ENCODE assay signal across 19 mouse cellular contexts in the genomic region with DNA sequence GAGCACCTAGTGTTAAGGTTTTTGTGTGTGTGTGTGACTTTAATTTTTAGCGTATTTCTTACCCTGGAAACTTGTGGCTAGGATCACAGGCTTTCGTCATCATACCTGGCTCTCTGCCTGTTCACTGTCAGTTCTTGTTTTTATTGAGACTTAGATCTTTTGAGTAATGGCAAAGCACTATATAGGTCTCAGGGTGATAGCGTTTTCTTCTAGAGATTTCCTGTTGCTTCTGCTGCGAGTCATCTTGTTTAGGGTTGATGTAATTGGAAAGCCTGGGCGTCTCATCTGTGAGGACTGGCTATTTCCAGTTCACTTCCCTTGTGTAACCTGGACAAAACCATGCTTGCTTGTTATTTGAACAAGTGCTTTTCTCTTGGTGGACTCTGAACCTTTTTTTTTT. TPM values are rescaled to one million over a fixed set of nuclear protein-coding genes. Genes with fewer than 3 reads are reported as not detected.
DNase-seq lines count a peak whose midpoint lies in the region; ATAC-seq and TF ChIP-seq lines count a peak whose summit lies in the region.
"Had no signal": no experiment of that assay in that cellular context is flagged by ENCODE, and none has a peak within 500 bp of the region (broad histone marks: within the 10 kb centered on the region; RNA-seq: fewer than 3 reads in every experiment).

No protein-coding gene starts in this region.

- H3K4me3 ChIP-seq in lung, adult 2 months (replicated peaks; ENCODE audit: extremely low read depth, low read depth, low read length) = no peak overlapping the region
- H3K4me3 ChIP-seq in hindbrain, embryonic 12.5 days = no peak overlapping the region
- H3K4me3 ChIP-seq in midbrain, embryonic 16.5 days (ENCODE audit: low read depth, low read length) = no peak overlapping the region
- H3K4me3 ChIP-seq: embryonic facial prominence, embryonic 15.5 days; heart, embryonic 10.5 days; hindbrain, embryonic 10.5 days; limb, embryonic 15.5 days; midbrain, embryonic 15.5 days; neural tube, embryonic 13.5 days had no signal

- no peak for TF ChIP-seq CTCF in lung, adult 2 months (IDR thresholded peaks at IDR 0.05; ENCODE audit: insufficient read depth, low read length)

- H3K9me3 ChIP-seq in hindbrain, embryonic 12.5 days (replicated peaks) = no peaks in the 10 kb centered on the region
- no peaks in the 10 kb centered on the region for H3K9me3 ChIP-seq in midbrain, embryonic 16.5 days (replicated peaks; ENCODE audit: control insufficient read depth, low read length, poor library complexity, severe bottlenecking)
- H3K9me3 ChIP-seq: embryonic facial prominence, embryonic 15.5 days; heart, embryonic 10.5 days; hindbrain, embryonic 10.5 days; limb, embryonic 15.5 days; midbrain, embryonic 15.5 days; neural tube, embryonic 13.5 days had no signal

- peaks cover 7% of the 10 kb centered on the region for H3K4me1 ChIP-seq in lung, adult 2 months (ENCODE audit: control insufficient read depth, insufficient read depth, low read length)
- 0 out of 2 replicates have a peak, but pooled peaks cover 3% of the 10 kb centered on the region for H3K4me1 ChIP-seq in hindbrain, embryonic 12.5 days
- no peaks in the 10 kb centered on the region for H3K4me1 ChIP-seq in midbrain, embryonic 16.5 days (ENCODE audit: control insufficient read depth, insufficient read depth, low read length)
- H3K4me1 ChIP-seq: embryonic facial prominence, embryonic 15.5 days; limb, embryonic 15.5 days; midbrain, embryonic 15.5 days; neural tube, embryonic 13.5 days had no signal

- no peaks in the 10 kb centered on the region for H3K27me3 ChIP-seq in hindbrain, embryonic 12.5 days
- H3K27me3 ChIP-seq in midbrain, embryonic 16.5 days (ENCODE audit: control insufficient read depth, insufficient read depth, low read depth, low read length) = no peaks in the 10 kb centered on the region
- H3K27me3 ChIP-seq: embryonic facial prominence, embryonic 15.5 days; limb, embryonic 15.5 days; midbrain, embryonic 15.5 days; neural tube, embryonic 13.5 days had no signal

- TF ChIP-seq POLR2A in lung, adult 2 months (IDR thresholded peaks at IDR 0.05; ENCODE audit: borderline replicate concordance, extremely low read depth, low read depth, low read length) = no peak

- no peak overlapping the region for H3K9ac ChIP-seq in hindbrain, embryonic 12.5 days
- no peak overlapping the region for H3K9ac ChIP-seq in midbrain, embryonic 16.5 days (ENCODE audit: low read depth, low read length)
- H3K9ac ChIP-seq: embryonic facial prominence, embryonic 15.5 days; limb, embryonic 15.5 days; midbrain, embryonic 15.5 days; neural tube, embryonic 13.5 days had no signal

- 0 out of 2 replicates have a peak, but pooled peaks have one; percentile 13 for ATAC-seq in frontal cortex, adult (ENCODE audit: low TSS enrichment)
- ATAC-seq in hindbrain, embryonic 12.5 days (ENCODE audit: low FRiP score) = no peak
- ATAC-seq in midbrain, embryonic 16.5 days = no peak
- ATAC-seq: midbrain, embryonic 15.5 days had no signal

- H3K4me2 ChIP-seq in hindbrain, embryonic 12.5 days (replicated peaks) = no peak overlapping the region
- no peak overlapping the region for H3K4me2 ChIP-seq in midbrain, embryonic 16.5 days (ENCODE audit: low read length)
- H3K4me2 ChIP-seq: embryonic facial prominence, embryonic 15.5 days; limb, embryonic 15.5 days; midbrain, embryonic 15.5 days; neural tube, embryonic 13.5 days had no signal

- no peak for DNase-seq in frontal cortex, postnatal 10 days (ENCODE audit: low spot score in 2 of 2)
- peak; percentile 24 for DNase-seq in lung, postnatal 10 days
- DNase-seq in lung, adult 2 months = no peak
- DNase-seq in fat pad, adult 2 months (ENCODE audit: extremely low read depth, low read depth, low spot score) = peak; percentile 51
- no peak for DNase-seq in layer of hippocampus, adult 9-11 months
- DNase-seq: cerebellum, postnatal 36 days; kidney, adult 11 months; layer of hippocampus, postnatal 36 days; thymus, postnatal 14 days had no signal

- WGBS in lung, adult 2 months = 36% methylated on average over 5 of the region's 5 CpGs
- WGBS in hindbrain, embryonic 12.5 days = 90% methylated on average over 5 of the region's 5 CpGs
- 82% methylated on average over 5 of the region's 5 CpGs for WGBS in midbrain, embryonic 16.5 days

- H3K27ac ChIP-seq in hindbrain, embryonic 12.5 days = no peak overlapping the region
- no peak overlapping the region for H3K27ac ChIP-seq in midbrain, embryonic 16.5 days (ENCODE audit: low read length)
- H3K27ac ChIP-seq: embryonic facial prominence, embryonic 15.5 days; heart, embryonic 10.5 days; hindbrain, embryonic 10.5 days; limb, embryonic 15.5 days; midbrain, embryonic 15.5 days; neural tube, embryonic 13.5 days had no signal

- peaks cover 26% of the 10 kb centered on the region for H3K36me3 ChIP-seq in hindbrain, embryonic 12.5 days
- H3K36me3 ChIP-seq in midbrain, embryonic 16.5 days (ENCODE audit: control insufficient read depth, insufficient read depth, low read length) = peaks cover 22% of the 10 kb centered on the region

RNA-seq across cellular contexts. Expression of a gene that starts 13.5 kb away (rescaled TPM):
- polyA plus RNA-seq in lung, adult 2 months (2012; rRNA removed) = not detected in 2 replicates
- 2.0 and 2.3 TPM in 2 replicates for polyA plus RNA-seq in hindbrain, embryonic 12.5 days (2016; fragmentation: Nextera tagmentation; extraction: Ambion mirVana)
- polyA plus RNA-seq in midbrain, embryonic 16.5 days (2015; fragmentation: Nextera tagmentation; extraction: Ambion mirVana) = 2.3 and 2.9 TPM in 2 replicates

RNA-seq across cellular contexts. Expression of a gene that starts 14.1 kb away (rescaled TPM):
- 11.4 and 19.3 TPM in 2 replicates for polyA plus RNA-seq in lung, adult 2 months (2012; rRNA removed)
- polyA plus RNA-seq in hindbrain, embryonic 12.5 days (2016; fragmentation: Nextera tagmentation; extraction: Ambion mirVana) = 59.7 and 60.4 TPM in 2 replicates
- 84.0 and 86.3 TPM in 2 replicates for polyA plus RNA-seq in midbrain, embryonic 16.5 days (2015; fragmentation: Nextera tagmentation; extraction: Ambion mirVana)

RNA-seq across cellular contexts. Expression of a gene that starts 24.0 kb away (rescaled TPM):
- polyA plus RNA-seq in lung, adult 2 months (2012; rRNA removed) = 0.10 and 0.11 TPM in 2 replicates
- not detected in 2 replicates for polyA plus RNA-seq in hindbrain, embryonic 12.5 days (2016; fragmentation: Nextera tagmentation; extraction: Ambion mirVana)
- polyA plus RNA-seq in midbrain, embryonic 16.5 days (2015; fragmentation: Nextera tagmentation; extraction: Ambion mirVana) = not detected in 2 replicates
- polyA plus RNA-seq: C2C12; heart, embryonic 10.5 days; hindbrain, embryonic 10.5 days; midbrain, embryonic 15.5 days; neural tube, embryonic 13.5 days had no signal

RNA-seq across cellular contexts. Expression of a gene that starts 26.7 kb away (rescaled TPM):
- not detected in 2 replicates for polyA plus RNA-seq in lung, adult 2 months (2012; rRNA removed)
- not detected in 2 replicates for polyA plus RNA-seq in hindbrain, embryonic 12.5 days (2016; fragmentation: Nextera tagmentation; extraction: Ambion mirVana)
- polyA plus RNA-seq in midbrain, embryonic 16.5 days (2015; fragmentation: Nextera tagmentation; extraction: Ambion mirVana) = not detected in 2 replicates
- polyA plus RNA-seq: C2C12; embryonic facial prominence, embryonic 15.5 days; heart, embryonic 10.5 days; hindbrain, embryonic 10.5 days; limb, embryonic 15.5 days; midbrain, embryonic 15.5 days; neural tube, embryonic 13.5 days had no signal

RNA-seq across cellular contexts. Expression of a gene that starts 28.0 kb away (rescaled TPM):
- polyA plus RNA-seq in lung, adult 2 months (2012; rRNA removed) = 1.9 and 5.8 TPM in 2 replicates
- polyA plus RNA-seq in hindbrain, embryonic 12.5 days (2016; fragmentation: Nextera tagmentation; extraction: Ambion mirVana) = 2.5 and 3.2 TPM in 2 replicates
- 1.4 and 2.8 TPM in 2 replicates for polyA plus RNA-seq in midbrain, embryonic 16.5 days (2015; fragmentation: Nextera tagmentation; extraction: Ambion mirVana)
- polyA plus RNA-seq: C2C12 had no signal

Comparison
In these comparisons a context has a peak if more than half of its experiments do, and no peak if none do; other contexts are left out.
1. DNase-seq: peak in lung, postnatal 10 days (single experiment) and fat pad, adult 2 months (single experiment); none in frontal cortex, postnatal 10 days (0 of 2), lung, adult 2 months (single experiment) and layer of hippocampus, adult 9-11 months (single experiment).